Mouse (Mus musculus): ENCODE results near the gene Smim13. TPM values are rescaled to one million over a fixed set of nuclear protein-coding genes. Genes with fewer than 3 reads are reported as not detected.

Gene Smim13
- total RNA-seq, 1 experiment, result 5.5 TPM

DNA sequence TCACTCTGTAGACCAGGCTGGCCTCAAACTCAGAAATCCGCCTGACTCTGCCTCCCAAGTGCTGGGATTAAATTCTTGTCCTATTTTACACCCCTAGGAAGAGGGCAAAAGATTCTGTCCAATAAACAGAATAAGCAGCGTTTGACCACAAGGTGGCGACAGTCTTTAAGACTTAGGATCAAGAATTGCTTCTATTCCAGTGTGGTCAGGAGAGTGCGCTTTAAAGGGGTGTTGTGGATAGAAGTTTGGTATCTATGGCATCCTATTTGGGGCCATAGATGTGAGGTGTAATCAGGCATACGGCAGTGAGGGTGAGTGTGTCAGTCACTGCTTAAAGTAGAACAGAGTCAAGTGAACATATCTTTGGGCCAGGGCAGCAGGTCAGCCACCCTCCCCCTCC lies 33.6 kb downstream of the Smim13 start:
- no peaks in the 10 kb centered on the region for H3K36me3 ChIP-seq (ENCODE audit: control insufficient read depth, insufficient read depth, low read length, poor library complexity, severe bottlenecking)
- TF ChIP-seq CHD2 (IDR thresholded peaks at IDR 0.05; ENCODE audit: low read depth, low read length) (no peak), MAFK (IDR thresholded peaks at IDR 0.05; ENCODE audit: insufficient read depth, low read depth, low read length) (no peak), HCFC1 (IDR thresholded peaks at IDR 0.05; ENCODE audit: borderline replicate concordance, insufficient read depth, low read length) (no peak), ZC3H11A (IDR thresholded peaks at IDR 0.05; ENCODE audit: borderline replicate concordance, low read depth, low read length) (peak; percentile 82), ZNF384 (IDR thresholded peaks at IDR 0.05; ENCODE audit: low read depth, low read length) (no peak)
- no peak overlapping the region for H3K4me3 ChIP-seq (ENCODE audit: insufficient read depth in 1 of 2, low read depth in 1 of 2, low read length in 2 of 2, poor library complexity in 1 of 2, severe bottlenecking in 1 of 2)
- peak; percentile 74 for DNase-seq (ENCODE audit: low read depth, low spot score)
- no peaks in the 10 kb centered on the region for H3K9me3 ChIP-seq (ENCODE audit: control insufficient read depth, insufficient read depth, low read depth, low read length)
- no peak overlapping the region for H3K27ac ChIP-seq (ENCODE audit: insufficient read depth, low read depth, low read length, poor library complexity, severe bottlenecking)
- in situ Hi-C loops (cut with MboI; ENCODE audit: low sequenced_read_pairs in 2 of 2, unreplicated experiment in 2 of 2), result loop anchor here in 1 of 2 experiments (25.0 kb wide), 1 partner anchor 279 kb away; no protein-coding TSS in a partner anchor
- H3K4me1 ChIP-seq (ENCODE audit: control insufficient read depth in 2 of 2, insufficient read depth in 2 of 2, low read length in 2 of 2, poor library complexity in 1 of 2), result no peaks in the 10 kb centered on the region
- H3K9ac ChIP-seq (ENCODE audit: insufficient read depth, low read depth, low read length, poor library complexity, severe bottlenecking), result no peak overlapping the region

DNA sequence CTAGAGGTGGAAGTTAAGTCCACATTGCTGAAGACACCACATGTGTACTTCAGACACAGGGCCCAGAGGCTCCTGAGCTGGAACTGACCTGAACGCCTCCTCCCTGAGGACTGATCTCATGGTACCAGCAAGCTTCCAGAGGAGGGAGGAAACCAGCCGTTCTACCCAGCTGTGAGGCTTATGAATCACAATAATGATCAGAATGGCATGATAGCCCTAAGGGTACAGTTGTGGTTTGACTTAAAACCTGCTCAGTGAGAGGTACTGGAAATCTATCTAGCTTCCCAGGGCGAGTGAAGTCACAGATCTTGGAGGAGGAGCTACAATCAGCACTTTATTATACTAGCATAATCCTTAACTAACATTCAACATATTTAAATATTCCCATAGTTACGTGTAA lies 35.8 kb downstream of the Smim13 start:
- Histone ChIP-seq H3K9ac (ENCODE audit: insufficient read depth, low read depth, low read length, poor library complexity, severe bottlenecking) (no peak overlapping the region), H3K4me3 (ENCODE audit: insufficient read depth in 1 of 2, low read depth in 1 of 2, low read length in 2 of 2, poor library complexity in 1 of 2, severe bottlenecking in 1 of 2) (no peak overlapping the region), H3K9me3 (ENCODE audit: control insufficient read depth, insufficient read depth, low read depth, low read length) (no peaks in the 10 kb centered on the region), H3K27ac (ENCODE audit: insufficient read depth, low read depth, low read length, poor library complexity, severe bottlenecking) (no peak overlapping the region), H3K4me1 (ENCODE audit: control insufficient read depth in 2 of 2, insufficient read depth in 2 of 2, low read length in 2 of 2, poor library complexity in 1 of 2) (no peaks in the 10 kb centered on the region), H3K36me3 (ENCODE audit: control insufficient read depth, insufficient read depth, low read length, poor library complexity, severe bottlenecking) (no peaks in the 10 kb centered on the region)
- TF ChIP-seq ZC3H11A (IDR thresholded peaks at IDR 0.05; ENCODE audit: borderline replicate concordance, low read depth, low read length) (no peak), HCFC1 (IDR thresholded peaks at IDR 0.05; ENCODE audit: borderline replicate concordance, insufficient read depth, low read length) (no peak), CHD2 (IDR thresholded peaks at IDR 0.05; ENCODE audit: low read depth, low read length) (no peak), MAFK (IDR thresholded peaks at IDR 0.05; ENCODE audit: insufficient read depth, low read depth, low read length) (no peak), ZNF384 (IDR thresholded peaks at IDR 0.05; ENCODE audit: low read depth, low read length) (no peak)
- in situ Hi-C loops (cut with MboI; ENCODE audit: low sequenced_read_pairs in 2 of 2, unreplicated experiment in 2 of 2), result loop anchor here (5.0 to 25.0 kb wide), 2 partner anchors 277 to 287 kb away; no protein-coding TSS in a partner anchor
- no peak for DNase-seq (ENCODE audit: low read depth, low spot score)

DNA sequence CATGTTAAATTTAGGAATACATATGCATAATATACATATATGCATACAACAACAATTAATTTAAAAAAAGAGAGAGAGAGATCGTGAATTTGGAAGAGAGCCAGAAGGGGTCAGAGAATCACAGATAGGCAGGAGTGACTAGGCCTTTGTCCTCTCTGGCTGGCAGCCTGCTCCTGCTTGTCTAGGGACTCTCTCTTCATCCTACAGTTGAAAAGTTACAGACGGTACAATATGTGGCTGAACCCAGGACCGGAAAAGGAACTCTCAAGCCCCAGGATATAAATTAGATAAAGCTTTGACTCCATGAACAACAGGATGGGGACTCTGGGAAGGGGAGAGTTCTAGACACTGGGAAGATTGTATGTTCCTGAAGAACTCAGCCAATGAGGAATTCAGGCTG lies 36.6 kb downstream of the Smim13 start:
- H3K9ac ChIP-seq (ENCODE audit: insufficient read depth, low read depth, low read length, poor library complexity, severe bottlenecking), result no peak overlapping the region
- H3K4me3 ChIP-seq (ENCODE audit: insufficient read depth in 1 of 2, low read depth in 1 of 2, low read length in 2 of 2, poor library complexity in 1 of 2, severe bottlenecking in 1 of 2), result no peak overlapping the region
- no peaks in the 10 kb centered on the region for H3K36me3 ChIP-seq (ENCODE audit: control insufficient read depth, insufficient read depth, low read length, poor library complexity, severe bottlenecking)
- in situ Hi-C loops (cut with MboI; ENCODE audit: low sequenced_read_pairs in 2 of 2, unreplicated experiment in 2 of 2), result loop anchor here (5.0 to 25.0 kb wide), 2 partner anchors 276 to 286 kb away; no protein-coding TSS in a partner anchor
- H3K27ac ChIP-seq (ENCODE audit: insufficient read depth, low read depth, low read length, poor library complexity, severe bottlenecking), result no peak overlapping the region
- TF ChIP-seq MAFK (IDR thresholded peaks at IDR 0.05; ENCODE audit: insufficient read depth, low read depth, low read length) (no peak), ZNF384 (IDR thresholded peaks at IDR 0.05; ENCODE audit: low read depth, low read length) (no peak), HCFC1 (IDR thresholded peaks at IDR 0.05; ENCODE audit: borderline replicate concordance, insufficient read depth, low read length) (no peak), CHD2 (IDR thresholded peaks at IDR 0.05; ENCODE audit: low read depth, low read length) (no peak), ZC3H11A (IDR thresholded peaks at IDR 0.05; ENCODE audit: borderline replicate concordance, low read depth, low read length) (no peak)
- no peak for DNase-seq (ENCODE audit: low read depth, low spot score)
- no peaks in the 10 kb centered on the region for H3K4me1 ChIP-seq (ENCODE audit: control insufficient read depth in 2 of 2, insufficient read depth in 2 of 2, low read length in 2 of 2, poor library complexity in 1 of 2)
- no peaks in the 10 kb centered on the region for H3K9me3 ChIP-seq (ENCODE audit: control insufficient read depth, insufficient read depth, low read depth, low read length)

- in situ Hi-C loops (cut with MboI; ENCODE audit: low sequenced_read_pairs in 2 of 2, unreplicated experiment in 2 of 2), result loop anchor here in 1 of 2 experiments (25.0 kb wide), 1 partner anchor 271 kb away; no protein-coding TSS in a partner anchor
- no peaks in the 10 kb centered on the region for H3K9me3 ChIP-seq (ENCODE audit: control insufficient read depth, insufficient read depth, low read depth, low read length)
- H3K4me1 ChIP-seq (ENCODE audit: control insufficient read depth in 2 of 2, insufficient read depth in 2 of 2, low read length in 2 of 2, poor library complexity in 1 of 2), result no peaks in the 10 kb centered on the region
- TF ChIP-seq HCFC1 (IDR thresholded peaks at IDR 0.05; ENCODE audit: borderline replicate concordance, insufficient read depth, low read length) (no peak), MAFK (IDR thresholded peaks at IDR 0.05; ENCODE audit: insufficient read depth, low read depth, low read length) (no peak)
- no peak for DNase-seq (ENCODE audit: low read depth, low spot score)
- no peaks in the 10 kb centered on the region for H3K36me3 ChIP-seq (ENCODE audit: control insufficient read depth, insufficient read depth, low read length, poor library complexity, severe bottlenecking)
- no peak overlapping the region for H3K27ac ChIP-seq (ENCODE audit: insufficient read depth, low read depth, low read length, poor library complexity, severe bottlenecking)
- no peak overlapping the region for H3K4me3 ChIP-seq (ENCODE audit: insufficient read depth in 1 of 2, low read depth in 1 of 2, low read length in 2 of 2, poor library complexity in 1 of 2, severe bottlenecking in 1 of 2)
- H3K9ac ChIP-seq (ENCODE audit: insufficient read depth, low read depth, low read length, poor library complexity, severe bottlenecking), result no peak overlapping the region
Observed at GRCm38 (mm10) chr13:41291466-41291974, 41.9 kb downstream of the Smim13 start.
